Mouse (Mus musculus) left cerebral cortex, postnatal 4 days (tissue): ENCODE measurements around the gene Tmem151b. TPM values are rescaled to one million over a fixed set of nuclear protein-coding genes. Genes with fewer than 3 reads are reported as not detected.
A peak's percentile ranks its signal among the peaks of the same experiment; 100 is the strongest.

Source experiments
- DNase-seq: peaks from one replicate; pipeline ENCODE4 v3.0.0-alpha.2; 2022
- intact Hi-C: fragments of 180-260 bp; cut with DNase I; formaldehyde crosslinking; loops from one replicate; pipeline ENCODE4 v1.15.1; 2025
- total RNA-seq, 2 experiments: library from RNA; stranded (reverse); gene quantifications; 2 replicates each; pipeline ENCODE4 v1.2.3; 2021

The Tmem151b gene
- total RNA-seq, 2 experiments from 2014 or later = 90.3 to 92.2 TPM

DNA sequence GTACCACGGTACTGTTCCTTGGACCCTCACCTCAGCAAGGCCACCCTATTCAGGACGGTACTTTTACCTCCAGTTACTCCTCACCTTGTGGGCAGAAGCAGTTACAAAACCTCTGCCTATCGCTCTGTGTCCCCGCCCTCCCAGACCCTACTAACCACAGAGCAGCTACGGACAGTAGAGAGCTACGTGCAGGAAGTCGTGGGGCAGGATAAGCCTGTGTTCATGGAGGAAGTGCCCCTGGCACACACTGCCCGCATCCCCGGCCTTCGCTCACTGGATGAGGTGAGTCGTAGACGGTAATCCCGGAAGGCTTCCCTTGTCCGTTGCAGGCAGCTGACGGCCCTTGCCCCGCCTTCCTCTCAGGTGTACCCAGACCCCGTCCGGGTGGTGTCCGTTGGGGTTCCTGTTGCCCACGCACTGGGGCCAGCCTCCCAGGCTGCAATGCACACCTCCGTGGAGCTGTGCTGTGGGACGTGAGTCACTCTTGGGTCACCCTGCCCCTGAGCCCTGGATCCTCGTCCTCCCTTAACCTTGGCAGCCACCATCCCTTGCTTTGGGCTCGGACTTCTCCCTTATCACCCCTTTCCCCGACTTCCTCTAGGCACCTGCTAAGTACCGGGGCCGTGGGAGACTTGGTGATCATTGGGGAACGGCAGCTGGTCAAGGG, 31.8 kb downstream of the Tmem151b start:
- intact Hi-C loops = loop anchor here (5.0 kb wide), 1 partner anchor 35 kb away; no protein-coding TSS in a partner anchor
- DNase-seq = no peak

- intact Hi-C loops = loop anchor here (5.0 kb wide), 1 partner anchor 35 kb away; no protein-coding TSS in a partner anchor
- no peak for DNase-seq
Measured at GRCm38 (mm10) chr17:45517135-45517534, 32.3 kb downstream of the Tmem151b start.

GRCm38 (mm10) chr17:45516488-45516887, 33.0 kb downstream of the Tmem151b start:
- intact Hi-C loops = loop anchor here (5.0 kb wide), 1 partner anchor 36 kb away; no protein-coding TSS in a partner anchor
- DNase-seq = peak; percentile 87

- intact Hi-C loops = loop anchor here (5.0 kb wide), 1 partner anchor 36 kb away; no protein-coding TSS in a partner anchor
- DNase-seq = no peak
Measured at GRCm38 (mm10) chr17:45515806-45516205, 33.7 kb downstream of the Tmem151b start.

DNA sequence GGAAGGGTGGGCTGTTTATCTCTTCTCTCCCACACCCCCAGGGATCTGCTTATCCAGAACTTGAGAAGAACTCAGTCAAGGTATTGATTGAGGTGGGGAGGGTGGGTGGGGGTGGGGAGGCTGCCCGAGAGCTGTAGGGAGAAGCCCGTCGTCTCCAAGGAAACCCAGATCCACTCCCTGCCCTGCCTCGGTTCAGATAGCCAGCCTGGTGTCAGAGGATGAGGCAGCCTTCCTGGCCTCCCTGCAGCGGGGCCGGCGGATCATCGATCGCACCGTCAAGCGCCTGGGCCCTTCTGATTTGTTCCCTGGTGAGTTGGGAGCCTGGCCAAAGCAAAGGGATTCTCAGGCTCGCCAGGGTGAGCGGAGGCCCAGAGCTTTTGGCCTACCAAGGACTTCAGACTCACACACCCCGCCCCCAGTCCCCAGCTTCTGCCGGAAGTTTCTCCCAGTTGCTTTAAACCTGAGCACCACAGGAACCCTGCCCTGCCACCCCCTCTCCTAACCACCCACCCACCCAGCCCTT, 34.2 kb downstream of the Tmem151b start:
- intact Hi-C loops = loop anchor here (5.0 kb wide), 1 partner anchor 37 kb away; no protein-coding TSS in a partner anchor
- no peak for DNase-seq

DNA sequence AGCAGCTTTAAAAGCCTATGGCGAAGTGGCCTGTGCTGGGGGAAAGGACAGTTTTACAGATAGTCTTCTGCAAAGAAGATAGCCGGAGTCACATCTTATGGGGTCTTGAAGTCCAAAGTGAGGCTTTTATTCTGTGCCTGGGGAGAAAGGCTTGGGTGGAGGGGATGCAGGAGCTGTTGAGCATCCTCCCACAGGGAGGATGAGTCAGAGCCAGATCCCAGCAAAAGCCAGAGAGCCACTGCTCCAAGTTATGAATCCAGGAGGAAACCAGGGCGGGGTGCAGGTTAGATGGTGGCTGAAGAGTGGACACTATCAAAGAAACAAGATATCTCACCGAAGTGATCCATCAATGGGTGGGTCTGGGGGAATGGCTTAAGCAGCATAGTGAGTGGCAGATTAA, 37.7 kb downstream of the Tmem151b start:
- DNase-seq = no peak
- intact Hi-C loops = no loop called here

GRCm38 (mm10) chr17:45510871-45511270, 38.6 kb downstream of the Tmem151b start:
- intact Hi-C loops = no loop called here
- no peak for DNase-seq

- intact Hi-C loops = no loop called here
- peak; percentile 96 for DNase-seq
Measured at GRCm38 (mm10) chr17:45506700-45507189, 42.7 kb downstream of the Tmem151b start, which contains the start of gene Aars2. Aars2 (plus strand) TSS chr17:45506841.

DNA sequence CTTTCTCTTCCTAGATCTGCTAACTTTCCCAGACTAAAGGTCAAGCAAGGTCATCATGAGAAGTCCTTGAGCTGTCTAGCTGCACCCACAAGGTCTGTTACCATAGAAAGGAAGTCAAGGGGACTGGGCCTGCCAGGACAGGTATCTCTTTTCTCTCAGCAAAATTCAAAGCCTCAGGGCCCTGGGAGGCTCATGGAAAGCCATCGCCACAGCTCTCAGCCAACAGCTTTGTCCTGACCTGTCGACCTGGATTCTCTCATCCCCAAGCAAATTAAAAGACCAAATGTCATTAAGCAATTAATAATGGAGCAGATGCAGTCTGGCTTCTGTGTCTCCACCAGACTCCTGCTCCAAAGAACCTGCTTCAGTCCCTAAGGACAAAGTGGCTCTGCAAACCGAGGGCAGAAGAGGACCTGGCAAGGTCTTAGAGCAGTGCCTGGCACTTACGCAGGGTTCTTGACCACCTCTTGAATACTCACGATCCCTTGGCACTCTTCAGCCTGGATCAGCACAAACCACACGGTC, 43.5 kb downstream of the Tmem151b start:
- intact Hi-C loops = no loop called here
- no peak for DNase-seq

- no peak for DNase-seq
- intact Hi-C loops = no loop called here
Measured at GRCm38 (mm10) chr17:45503301-45503973, 46.0 kb downstream of the Tmem151b start.

DNA sequence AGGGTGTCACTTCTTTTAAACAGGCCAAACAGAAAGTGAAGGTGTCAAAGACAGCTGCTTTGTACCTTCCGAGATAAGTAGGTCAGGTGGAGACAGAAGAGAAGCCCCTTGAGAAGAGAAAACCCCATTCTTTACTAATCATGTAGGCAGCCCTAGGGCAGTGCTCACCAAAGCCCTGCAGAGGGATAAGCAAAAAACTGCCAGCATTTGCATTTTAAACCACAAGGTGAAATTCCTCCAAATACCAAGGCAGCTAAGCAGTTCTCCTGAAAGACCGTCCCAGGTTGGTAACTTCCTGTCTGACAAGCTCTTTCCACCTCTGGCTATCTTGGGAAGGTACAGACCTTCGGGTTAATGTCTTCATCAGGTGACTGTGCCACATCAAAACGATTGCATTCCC, 47.2 kb downstream of the Tmem151b start:
- intact Hi-C loops = no loop called here
- DNase-seq = no peak

DNA sequence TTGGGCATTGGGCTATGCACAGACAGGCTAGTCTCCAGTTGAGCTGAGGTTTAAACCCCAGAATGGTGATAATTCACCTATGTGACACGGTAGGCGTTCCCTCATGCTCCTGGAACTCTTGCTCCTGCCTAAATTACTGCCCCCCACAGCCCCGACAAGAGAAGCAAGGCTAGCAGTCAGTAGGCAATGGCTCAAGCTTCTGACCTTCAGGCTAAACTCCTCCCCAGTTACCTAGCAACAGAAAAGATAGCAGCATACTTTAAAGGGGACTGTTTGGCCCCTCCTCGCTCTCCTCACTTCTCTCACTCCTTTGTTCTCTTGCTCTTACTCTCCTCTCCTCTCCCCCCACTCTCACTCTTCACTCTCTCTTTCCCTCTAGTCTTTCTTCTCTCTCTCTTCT, 48.5 kb downstream of the Tmem151b start:
- no peak for DNase-seq
- intact Hi-C loops = no loop called here

- intact Hi-C loops = no loop called here
- DNase-seq = no peak
Measured at GRCm38 (mm10) chr17:45499516-45499915, 50.0 kb downstream of the Tmem151b start.

DNA sequence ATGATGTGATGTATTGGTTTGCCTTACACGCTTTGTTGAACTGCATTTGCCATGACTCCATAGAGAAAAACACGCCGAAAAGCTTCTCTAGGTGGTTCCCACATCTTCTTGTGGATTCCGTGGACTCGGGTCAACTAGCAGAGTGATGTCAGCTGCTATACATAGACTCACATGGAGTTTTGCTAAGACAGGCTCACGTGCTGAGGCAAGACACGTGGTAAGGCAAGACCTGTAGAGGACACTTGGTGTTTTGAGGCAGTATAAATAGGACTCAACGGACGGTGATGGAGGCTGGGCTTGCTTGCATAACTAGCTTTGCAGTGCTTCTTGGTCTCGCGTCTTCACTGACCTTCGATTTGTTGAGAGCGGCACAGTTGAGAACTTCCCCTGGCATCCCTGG, 51.1 kb downstream of the Tmem151b start:
- intact Hi-C loops = no loop called here
- DNase-seq = no peak

DNA sequence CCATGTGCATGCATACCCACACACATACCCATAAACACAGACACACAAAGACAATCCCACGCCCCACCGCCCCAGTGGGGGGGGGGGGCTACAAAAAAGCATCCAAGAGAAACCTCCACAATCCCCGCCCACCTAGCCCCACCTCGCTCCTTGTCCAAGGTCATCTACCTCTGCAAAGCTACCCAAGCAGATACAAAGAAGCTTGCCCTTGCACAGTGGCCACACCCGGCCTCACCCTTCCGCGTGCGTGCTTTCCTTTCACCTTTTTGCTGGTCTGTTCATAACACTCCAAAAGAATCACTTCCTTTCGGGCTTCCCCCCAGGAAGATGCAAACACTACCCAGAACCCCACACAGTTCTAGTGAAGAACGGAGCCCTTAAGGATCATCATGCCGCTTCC, 54.1 kb downstream of the Tmem151b start:
- DNase-seq = no peak
- intact Hi-C loops = no loop called here

Other genes starting within 250 kb of the Tmem151b start
- 10 to 100 TPM; 56.5 to 57.1 TPM for gene Cdc5l, start 115.9 kb downstream of the Tmem151b start, total RNA-seq
- gene Spats1, start 74.3 kb downstream of the Tmem151b start, total RNA-seq = 1 to 10 TPM; 2.0 to 3.0 TPM
- gene Aars2, start 42.8 kb downstream of the Tmem151b start, total RNA-seq = 10 to 100 TPM; 24.2 to 26.2 TPM
- under 1 TPM; 0.58 to 0.64 TPM for gene Tcte1, start 26.2 kb downstream of the Tmem151b start, total RNA-seq
- gene Nfkbie, start 6.0 kb upstream of the Tmem151b start, total RNA-seq = 1 to 10 TPM; 2.4 to 2.7 TPM
- 10 to 100 TPM; 39.2 to 40.2 TPM for gene Slc35b2, start 14.2 kb upstream of the Tmem151b start, total RNA-seq
- gene Hsp90ab1, start 23.6 kb upstream of the Tmem151b start, total RNA-seq = 1,000 to 10,000 TPM; 1,680 to 1,682 TPM
- gene Slc29a1, start 49.9 kb upstream of the Tmem151b start, total RNA-seq = 10 to 100 TPM; 68.8 to 69.9 TPM
- not detected for gene Mymx, start 52.4 kb upstream of the Tmem151b start, total RNA-seq
- gene Capn11, start 109.6 kb upstream of the Tmem151b start, total RNA-seq = 1 to 10 TPM in 1 of 2 experiments, under 1 TPM in 1; 0.14 to 3.6 TPM
- gene Mrpl14, start 136.6 kb upstream of the Tmem151b start, total RNA-seq = 10 to 100 TPM; 49.2 to 55.7 TPM
- 100 to 1,000 TPM; 272 to 284 TPM for gene Tmem63b, start 137.2 kb upstream of the Tmem151b start, total RNA-seq
- gene 1600014C23Rik, start 184.2 kb upstream of the Tmem151b start, total RNA-seq = not detected